Mouse (Mus musculus): ENCODE measurements around the gene Ada.

DNA sequence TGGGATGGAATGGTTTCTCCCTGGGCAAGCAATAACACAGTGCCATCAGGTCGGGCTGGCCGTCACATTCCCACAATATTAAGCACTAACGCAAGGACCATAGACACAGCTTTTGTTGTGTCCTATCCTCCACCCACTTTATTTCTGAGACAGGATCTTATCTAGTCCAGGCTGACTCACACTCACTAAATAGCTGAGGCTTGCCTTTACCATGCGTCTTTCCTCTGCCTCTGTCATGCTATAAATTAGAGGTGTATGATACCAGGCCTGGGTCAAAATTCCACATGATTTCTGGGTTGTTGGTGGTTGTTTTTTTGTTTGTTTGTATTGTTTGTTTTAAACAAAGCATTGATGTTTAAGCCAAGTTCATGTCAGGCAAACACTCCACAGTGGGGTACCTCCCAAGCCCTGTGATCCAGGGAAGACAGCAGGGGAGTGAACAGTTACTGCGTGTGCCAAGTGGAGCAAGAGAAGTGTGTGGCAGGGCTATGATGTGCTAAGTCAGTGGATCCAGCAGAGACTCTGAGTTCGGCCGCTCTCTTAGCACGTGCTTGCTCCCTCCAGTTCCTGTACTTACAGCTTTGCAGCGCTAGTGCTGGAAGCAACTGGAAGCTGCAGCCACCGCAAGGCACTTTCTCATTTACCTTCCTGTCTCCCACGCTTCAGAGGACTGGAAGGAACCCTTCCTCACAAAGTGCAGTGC is 50.8 kb downstream of the Ada start:
- TF ChIP-seq MXI1 (IDR thresholded peaks at IDR 0.05; ENCODE audit: low read depth, low read length): no peak
- no peak for TF ChIP-seq CTCF (conservative IDR thresholded peaks at IDR 0.05 in 1 of 2, IDR thresholded peaks at IDR 0.05 in 1 of 2; ENCODE audit: low read depth in 2 of 2, low read length in 2 of 2)
- no peak for TF ChIP-seq UBTF (IDR thresholded peaks at IDR 0.05; ENCODE audit: low read depth, low read length)
- TF ChIP-seq SIN3A (IDR thresholded peaks at IDR 0.05; ENCODE audit: low read length): no peak
- no peak for TF ChIP-seq ZMIZ1 (IDR thresholded peaks at IDR 0.05; ENCODE audit: low read depth, low read length)
- no peak for TF ChIP-seq POLR2A (IDR thresholded peaks at IDR 0.05; ENCODE audit: low read depth, low read length)
- TF ChIP-seq MYC (IDR thresholded peaks at IDR 0.05; ENCODE audit: low read depth, low read length): no peak

Data from CH12.LX (cell line).